Mouse (Mus musculus) cerebellum, postnatal 10 days (tissue): Measurements from ENCODE around the gene Npcd.

Experiments used
- DNase-seq, 2 experiments: peaks; one replicate each; pipeline ENCODE4 v3.0.0; 2021; ENCODE audit warnings: mixed read lengths in 2 of 2

Gene Npcd

GRCm38 (mm10) chr15:79765361-79765760 lies 68.7 kb downstream of the Npcd start:
- DNase-seq: peak; percentile 74 to 76

DNA sequence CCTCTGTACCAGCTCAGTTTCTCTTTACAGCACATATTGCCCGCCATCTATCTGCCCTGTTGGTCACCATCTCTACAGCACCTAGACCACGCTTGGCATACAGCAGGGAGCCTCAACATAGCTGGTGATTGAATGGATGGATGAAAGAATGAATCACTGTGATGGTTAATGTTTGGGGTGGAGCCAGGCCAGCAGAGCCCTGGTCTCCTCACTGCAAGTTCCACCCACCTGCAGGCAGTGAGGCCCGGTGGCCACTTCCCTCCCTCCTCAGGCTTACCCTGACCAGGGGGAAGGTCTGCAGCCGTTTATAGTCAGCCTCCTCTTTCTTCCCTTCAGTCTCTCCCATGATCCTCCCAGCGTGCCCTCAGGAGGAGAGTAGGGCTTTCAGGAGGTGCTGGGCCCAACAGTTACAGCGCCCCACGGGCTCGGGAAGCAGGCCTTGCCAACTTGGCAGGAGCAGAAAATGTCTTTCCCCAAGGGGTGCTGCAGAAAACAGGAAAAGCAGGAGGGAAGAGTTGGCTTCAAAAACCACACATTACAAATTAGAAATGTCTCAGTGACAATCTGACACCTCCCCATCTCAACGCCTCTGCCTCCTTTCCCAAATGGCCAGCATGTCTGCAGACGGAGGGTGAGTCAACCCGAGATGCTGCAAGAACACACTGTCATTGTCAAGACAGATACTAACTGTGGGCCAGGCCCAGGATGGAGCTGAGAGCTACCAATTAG lies 69.3 kb downstream of the Npcd start:
- DNase-seq: peak in 1 of 2 experiments; percentile 45

DNA sequence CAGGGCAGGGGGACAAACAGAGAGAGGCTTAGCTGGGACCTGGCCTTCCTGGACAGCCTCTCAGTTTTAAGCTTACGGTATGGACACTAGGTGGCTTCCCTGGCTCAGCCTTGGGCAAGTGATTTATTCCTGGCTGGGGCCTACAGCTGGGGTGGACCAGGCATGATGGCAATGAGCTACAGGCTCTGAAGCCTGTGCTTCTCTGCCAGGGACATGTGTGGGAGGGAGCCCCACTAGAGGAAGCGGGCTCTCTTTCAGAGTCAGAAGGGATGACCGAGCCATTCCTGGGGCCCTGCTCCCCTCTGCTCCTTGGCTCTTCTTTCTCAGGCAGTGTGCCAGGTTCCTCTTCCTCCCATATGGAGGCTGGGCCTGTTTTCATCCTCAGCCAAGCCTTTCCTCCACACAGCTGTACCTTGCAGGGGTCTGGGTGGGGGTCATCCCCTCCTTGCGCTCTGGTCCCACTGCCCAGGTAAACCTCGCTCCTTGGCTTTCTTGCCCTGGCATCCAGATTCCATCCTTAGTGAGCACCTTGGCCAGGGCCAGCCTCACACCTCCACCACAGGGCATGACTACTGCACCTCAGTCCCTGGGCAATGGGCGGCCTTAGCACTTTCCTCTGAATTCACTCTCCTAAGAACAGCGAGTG lies 70.3 kb downstream of the Npcd start:
- peak; percentile 78 to 86 for DNase-seq

GRCm38 (mm10) chr15:79763001-79763400 lies 71.0 kb downstream of the Npcd start:
- no peak for DNase-seq

DNA sequence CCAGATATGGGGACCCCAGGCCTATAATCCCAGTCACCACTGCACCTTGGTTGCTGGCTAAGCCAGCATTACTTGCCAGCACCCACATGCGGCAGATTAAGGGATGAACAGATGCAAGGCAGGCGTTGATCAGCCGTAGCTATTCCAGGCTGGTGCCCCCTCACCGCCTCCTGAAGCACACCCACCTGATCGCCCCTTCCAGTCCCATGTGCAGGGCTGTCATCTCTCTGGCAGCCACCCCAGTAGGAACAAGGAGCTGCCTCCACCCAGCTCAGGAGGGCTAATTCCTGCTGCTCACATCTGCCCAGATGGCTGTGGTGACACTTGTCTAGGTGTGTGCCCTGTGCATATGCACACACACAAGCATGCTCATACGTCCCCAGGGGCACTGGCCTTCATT lies 73.1 kb downstream of the Npcd start:
- no peak for DNase-seq

- DNase-seq: no peak
Measured at GRCm38 (mm10) chr15:79757118-79757517, 76.9 kb downstream of the Npcd start.

DNA sequence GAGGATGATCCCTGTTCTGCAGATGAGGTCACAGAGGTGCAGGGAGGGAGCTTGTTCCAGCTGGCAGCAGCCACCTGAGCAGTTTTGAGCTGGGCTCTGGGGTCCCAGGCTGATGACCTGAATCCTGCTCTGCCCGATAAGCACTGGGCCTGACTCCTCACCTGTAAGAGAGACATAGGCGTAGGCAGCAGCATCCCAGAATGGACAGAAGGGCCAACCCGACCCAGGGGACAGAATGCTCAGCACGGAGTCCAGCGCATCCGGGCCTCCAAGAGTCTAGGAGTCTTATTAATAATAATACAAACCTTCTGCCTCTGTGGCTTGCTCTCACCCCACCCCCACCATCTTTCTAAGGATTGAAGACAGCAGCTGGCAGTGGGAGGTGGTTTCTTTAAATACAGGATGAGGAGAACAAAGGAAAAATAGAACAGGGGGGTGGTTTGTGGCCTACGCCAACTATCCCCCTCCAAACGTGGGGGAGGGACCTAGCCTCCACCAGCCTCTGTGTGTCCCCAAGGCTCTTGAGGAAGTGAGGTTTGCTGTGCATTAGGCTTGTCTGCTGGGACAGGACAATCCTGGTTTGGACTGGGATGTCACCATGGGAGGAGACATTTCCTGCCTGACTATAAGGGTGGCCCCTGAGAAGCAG lies 77.9 kb downstream of the Npcd start:
- DNase-seq: no peak

- DNase-seq: no peak
Measured at GRCm38 (mm10) chr15:79755176-79755575, 78.9 kb downstream of the Npcd start.

GRCm38 (mm10) chr15:79753873-79754272 lies 80.2 kb downstream of the Npcd start:
- DNase-seq: no peak

GRCm38 (mm10) chr15:79753420-79753752 lies 80.7 kb downstream of the Npcd start:
- no peak for DNase-seq

- DNase-seq: peak; percentile 89 to 91
Measured at GRCm38 (mm10) chr15:79752742-79753419, 81.2 kb downstream of the Npcd start.

DNA sequence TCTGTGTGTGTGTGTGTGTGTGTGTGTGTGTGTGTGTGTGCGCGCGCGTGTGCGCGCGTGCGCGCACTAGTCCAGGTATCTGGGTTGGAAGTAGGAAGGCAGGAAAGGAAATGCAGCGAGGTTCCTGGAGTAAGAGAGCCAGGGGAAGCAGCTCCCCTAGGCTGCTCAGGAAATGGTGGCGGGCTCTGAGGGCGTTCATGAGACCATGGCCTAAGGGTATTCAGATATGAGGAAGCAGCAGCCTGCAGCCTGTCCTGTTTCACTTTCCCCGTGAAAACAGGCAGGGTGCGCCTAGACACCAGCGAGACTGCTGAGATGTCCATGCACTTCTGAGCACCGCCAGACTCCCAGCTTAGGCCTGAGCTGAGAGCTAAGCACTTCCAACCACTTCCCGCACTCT lies 82.3 kb downstream of the Npcd start:
- DNase-seq: no peak

GRCm38 (mm10) chr15:79750266-79750665 lies 83.8 kb downstream of the Npcd start:
- peak in 1 of 2 experiments; percentile 52 for DNase-seq

DNA sequence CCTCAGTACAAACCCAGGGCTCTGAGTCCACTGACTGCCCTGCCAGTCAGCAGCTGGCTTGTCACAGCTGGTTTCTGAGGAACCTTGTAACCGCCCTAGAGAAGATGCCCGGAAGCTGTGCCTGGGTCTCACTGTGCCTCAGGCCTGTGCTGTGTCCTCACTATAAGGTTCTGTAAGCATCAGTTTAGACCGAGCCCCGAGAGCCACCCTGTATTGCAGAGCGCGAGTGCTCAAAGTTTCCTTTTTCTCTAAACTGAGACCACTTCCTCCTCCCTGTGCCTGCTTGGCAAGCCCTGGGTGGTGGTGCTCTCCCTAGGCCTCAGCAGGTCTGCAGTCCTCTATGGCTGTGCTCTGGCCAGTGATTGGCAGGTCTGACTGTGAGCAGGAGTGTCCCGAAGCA lies 84.9 kb downstream of the Npcd start:
- no peak for DNase-seq

DNA sequence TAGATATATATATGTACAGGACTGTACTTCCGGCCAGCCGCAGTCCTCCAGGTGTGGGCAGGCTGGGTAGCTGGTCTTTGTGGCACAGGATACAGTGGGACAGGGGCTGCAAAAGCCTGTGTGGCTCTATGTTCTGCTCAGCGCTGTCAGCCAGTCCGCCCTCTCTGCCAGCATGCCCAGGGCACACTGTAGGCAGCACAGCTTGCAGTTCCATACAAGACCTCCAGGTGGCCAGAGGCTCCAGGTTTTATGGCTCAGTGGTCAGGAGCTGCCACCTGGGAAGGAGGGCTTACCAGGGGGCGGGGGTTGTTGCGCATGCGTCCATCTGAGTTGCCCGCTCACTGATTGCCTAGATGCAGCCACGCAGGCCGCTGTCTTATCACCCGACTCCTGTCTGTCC lies 86.0 kb downstream of the Npcd start:
- peak; percentile 62 to 70 for DNase-seq

DNA sequence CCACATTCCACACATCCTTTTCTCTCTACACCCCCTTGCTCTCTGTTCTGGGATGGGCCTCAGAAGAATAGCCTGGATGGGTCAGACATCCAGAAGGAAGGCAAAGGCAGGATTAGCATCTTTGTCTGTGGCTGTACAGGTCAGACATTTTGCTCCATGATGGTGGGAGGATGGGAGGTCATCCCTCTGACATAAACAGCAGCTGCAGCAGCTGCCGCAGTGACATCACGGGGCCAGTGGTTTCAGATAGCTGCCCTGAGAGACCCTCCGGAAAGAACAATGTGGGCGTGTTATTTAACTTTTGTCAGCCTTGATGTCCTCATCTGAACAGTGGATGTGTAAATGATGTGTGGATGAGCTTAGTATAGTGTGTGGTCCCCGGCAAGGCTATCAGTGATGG lies 88.2 kb downstream of the Npcd start:
- DNase-seq: no peak

- DNase-seq: no peak
Measured at GRCm38 (mm10) chr15:79745312-79745711, 88.7 kb downstream of the Npcd start.

GRCm38 (mm10) chr15:79744742-79745141 lies 89.3 kb downstream of the Npcd start:
- no peak for DNase-seq

DNA sequence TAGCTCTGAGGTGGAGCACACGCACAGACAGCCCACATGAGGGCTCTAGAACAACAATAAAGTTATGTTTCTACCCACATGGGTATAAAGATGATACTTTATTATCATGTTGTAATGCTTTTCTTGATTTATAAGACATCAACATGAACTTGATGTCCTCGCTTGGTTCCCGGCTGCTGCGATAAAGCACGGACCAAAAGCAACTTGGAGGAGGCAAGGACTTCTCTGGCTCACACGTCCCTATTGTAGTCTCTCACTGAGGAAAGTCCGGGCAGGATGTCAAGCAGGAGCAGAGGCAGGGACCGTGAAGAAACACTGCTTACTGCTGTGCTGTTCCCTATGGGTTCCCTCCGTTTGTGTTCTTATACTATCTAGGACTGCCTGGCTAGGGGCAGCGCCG lies 90.0 kb downstream of the Npcd start:
- DNase-seq: no peak

DNA sequence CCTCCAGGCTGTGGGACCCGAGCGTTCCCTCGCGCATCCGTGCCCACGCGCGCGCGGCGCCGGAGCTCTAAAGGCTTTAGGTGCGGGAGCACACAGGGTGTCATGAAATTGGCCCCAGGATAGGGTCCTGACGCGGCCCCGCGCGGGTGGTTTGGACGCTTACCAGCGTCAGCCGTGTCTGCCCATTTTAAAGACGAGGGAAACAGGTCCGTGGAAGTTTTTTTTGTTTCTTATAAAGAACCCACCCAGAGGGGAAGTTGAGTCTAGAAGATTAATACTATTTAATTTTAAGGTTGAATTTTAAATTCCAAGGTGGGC lies 91.4 kb downstream of the Npcd start:
- DNase-seq: no peak

- DNase-seq: peak; percentile 98
Measured at GRCm38 (mm10) chr15:79741921-79742705, 91.9 kb downstream of the Npcd start, which contains the start of gene Sun2. TSS of gene Sun2 (minus strand) at chr15:79742536.

DNA sequence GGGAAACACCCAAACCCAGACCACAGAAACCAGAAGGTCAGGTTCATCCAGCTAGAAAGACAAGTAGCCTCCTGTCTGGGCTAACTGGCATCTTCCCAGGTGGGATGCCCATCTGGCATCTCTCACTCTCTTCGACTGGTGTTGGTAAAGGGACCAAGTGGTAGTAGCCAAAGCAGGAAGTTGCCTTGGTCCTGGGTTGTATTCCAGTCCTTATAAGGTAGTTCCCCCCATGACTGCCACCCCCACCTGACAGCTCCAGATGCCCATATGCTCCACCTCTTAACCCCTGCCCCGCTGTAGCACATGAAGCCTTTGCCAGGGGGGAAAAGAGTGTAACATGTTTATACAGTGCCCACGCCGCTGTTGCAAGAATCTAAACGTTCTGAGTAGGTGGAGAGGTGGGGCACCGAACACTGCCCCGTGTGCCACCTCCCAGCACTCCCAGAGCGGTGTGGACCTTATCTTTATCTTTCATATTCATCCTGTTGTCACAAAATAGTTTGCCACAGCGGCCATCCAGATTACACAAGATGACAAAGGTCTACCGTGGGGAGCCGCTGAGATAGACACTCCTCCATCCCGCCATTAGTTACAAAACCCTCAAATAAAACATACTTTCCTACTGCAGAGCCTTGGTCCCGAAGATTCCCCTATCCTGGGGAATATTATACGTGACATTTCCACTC lies 92.7 kb downstream of the Npcd start:
- DNase-seq: peak; percentile 82 to 85
